Mouse (Mus musculus) liver, embryonic 16.5 days (tissue): ENCODE results near the gene Txndc2. TPM values are rescaled to one million over a fixed set of nuclear protein-coding genes. Genes with fewer than 3 reads are reported as not detected.

ENCODE experiments used
- ATAC-seq: fragments of 200-750 bp; cut with Nextera tagmentation; 2 replicates; pipeline ENCODE4 v1.8.0; 2017; ENCODE audit warnings: low read depth, mild to moderate bottlenecking, moderate number of reproducible peaks, moderate library complexity
- H3K27ac ChIP-seq: fragments of 300-500 bp; sonication (generic); 2 replicates; pipeline ENCODE4 v1.5.1; 2014; ENCODE audit warnings: mild to moderate bottlenecking, low read length
- H3K27me3 ChIP-seq: fragments of 300-500 bp; sonication (generic); 2 replicates; pipeline ENCODE4 v1.6.1; 2014; ENCODE audit warnings: low read depth, low read length, mixed read lengths; ENCODE audit not compliant: control insufficient read depth, insufficient read depth
- H3K36me3 ChIP-seq: fragments of 300-500 bp; sonication (generic); 2 replicates; pipeline ENCODE4 v1.6.1; 2014; ENCODE audit warnings: mild to moderate bottlenecking; ENCODE audit not compliant: control insufficient read depth, insufficient read depth
- H3K4me1 ChIP-seq: fragments of 300-500 bp; sonication (generic); 2 replicates; pipeline ENCODE4 v1.6.1; 2014; ENCODE audit warnings: low read depth, low read length, mixed read lengths; ENCODE audit not compliant: control insufficient read depth
- H3K4me2 ChIP-seq: fragments of 300-500 bp; sonication (generic); 2 replicates; pipeline ENCODE4 v1.6.1; 2014; ENCODE audit warnings: low read depth, low read length, mixed read lengths
- H3K4me3 ChIP-seq: fragments of 300-500 bp; sonication (generic); 2 replicates; pipeline ENCODE4 v1.5.1; 2014; ENCODE audit warnings: low read depth, mild to moderate bottlenecking, low read length
- H3K9ac ChIP-seq: fragments of 300-500 bp; sonication (generic); 2 replicates; pipeline ENCODE4 v1.6.1; 2014; ENCODE audit warnings: low read depth, low read length
- H3K9me3 ChIP-seq: fragments of 300-500 bp; sonication (generic); replicated peaks from 2 replicates; pipeline ENCODE4 v1.6.1; 2016; ENCODE audit warnings: low read length; ENCODE audit not compliant: control insufficient read depth
- WGBS: fragments of 180-500 bp; shearing (Covaris S2); extraction: QIAGEN DNeasy Blood & Tissue Kit; methylation state at CpG from one replicate; pipeline ENCODE4 v1.1.7; 2014; ENCODE audit not compliant: insufficient replicate concordance; 5-methylcytosine and 5-hydroxymethylcytosine counted together
- polyA plus RNA-seq: library from polyadenylated mRNA; unstranded; fragments of >200 nt; fragmentation: Nextera tagmentation; extraction: Ambion mirVana; gene quantifications from 2 replicates; pipeline ENCODE4 v1.2.1, GENCODE M21; 2015

Gene Txndc2
- not detected in 2 replicates for polyA plus RNA-seq

- Histone ChIP-seq H3K9me3 (no peaks in the 10 kb centered on the region), H3K9ac (no peak within 1 kb of the TSS), H3K4me1 (no peaks in the 10 kb centered on the region), H3K4me3 (no peak within 1 kb of the TSS), H3K4me2 (no peak within 1 kb of the TSS), H3K27ac (no peak within 1 kb of the TSS), H3K36me3 (no peaks in the 10 kb centered on the region), H3K27me3 (no peaks in the 10 kb centered on the region)
- no peak for ATAC-seq
- WGBS, result 73% methylated on average over 11 of the region's 11 CpGs
Measured at GRCm38 (mm10) chr17:65641734-65642218, at the start of gene Txndc2. Txndc2 (minus strand) TSS chr17:65642168.

- H3K27me3 ChIP-seq, result no peaks in the 10 kb centered on the region
- no peak overlapping the region for H3K27ac ChIP-seq
- H3K4me3 ChIP-seq, result no peak overlapping the region
- no peaks in the 10 kb centered on the region for H3K36me3 ChIP-seq
- H3K9me3 ChIP-seq, result no peaks in the 10 kb centered on the region
- no peak for ATAC-seq
- no peaks in the 10 kb centered on the region for H3K4me1 ChIP-seq
- WGBS, result 51% methylated on average over 2 of the region's 2 CpGs
- H3K9ac ChIP-seq, result no peak overlapping the region
- no peak overlapping the region for H3K4me2 ChIP-seq
Measured at GRCm38 (mm10) chr17:65683731-65684130, 41.8 kb upstream of the Txndc2 start.

- ATAC-seq, result no peak
- no peak overlapping the region for H3K27ac ChIP-seq
- no peak overlapping the region for H3K4me3 ChIP-seq
- H3K4me1 ChIP-seq, result no peaks in the 10 kb centered on the region
- no peaks in the 10 kb centered on the region for H3K9me3 ChIP-seq
- H3K4me2 ChIP-seq, result no peak overlapping the region
- WGBS, result 60% methylated on average over 3 of the region's 3 CpGs
- no peaks in the 10 kb centered on the region for H3K36me3 ChIP-seq
- H3K9ac ChIP-seq, result no peak overlapping the region
- H3K27me3 ChIP-seq, result no peaks in the 10 kb centered on the region
Measured at GRCm38 (mm10) chr17:65683316-65683715, 41.3 kb upstream of the Txndc2 start.

- no peaks in the 10 kb centered on the region for H3K27me3 ChIP-seq
- H3K4me3 ChIP-seq, result no peak overlapping the region
- no peak for ATAC-seq
- H3K4me1 ChIP-seq, result no peaks in the 10 kb centered on the region
- no peaks in the 10 kb centered on the region for H3K9me3 ChIP-seq
- WGBS, result 75% methylated on average over 5 of the region's 5 CpGs
- H3K36me3 ChIP-seq, result no peaks in the 10 kb centered on the region
- no peak overlapping the region for H3K4me2 ChIP-seq
- no peak overlapping the region for H3K27ac ChIP-seq
- H3K9ac ChIP-seq, result no peak overlapping the region
Measured at GRCm38 (mm10) chr17:65682071-65682680, 40.2 kb upstream of the Txndc2 start.

- Histone ChIP-seq H3K27me3 (no peaks in the 10 kb centered on the region), H3K27ac (no peak overlapping the region), H3K4me1 (no peaks in the 10 kb centered on the region), H3K9me3 (no peaks in the 10 kb centered on the region), H3K9ac (no peak overlapping the region), H3K4me2 (no peak overlapping the region), H3K36me3 (no peaks in the 10 kb centered on the region), H3K4me3 (no peak overlapping the region)
- 56% methylated on average over 6 of the region's 6 CpGs for WGBS
- ATAC-seq, result no peak
Measured at GRCm38 (mm10) chr17:65681516-65681915, 39.5 kb upstream of the Txndc2 start.

- no peaks in the 10 kb centered on the region for H3K9me3 ChIP-seq
- H3K4me3 ChIP-seq, result no peak overlapping the region
- H3K27me3 ChIP-seq, result no peaks in the 10 kb centered on the region
- H3K27ac ChIP-seq, result no peak overlapping the region
- H3K4me1 ChIP-seq, result no peaks in the 10 kb centered on the region
- no peak overlapping the region for H3K4me2 ChIP-seq
- no peak overlapping the region for H3K9ac ChIP-seq
- no peaks in the 10 kb centered on the region for H3K36me3 ChIP-seq
- no peak for ATAC-seq
- 46% methylated on average over 2 of the region's 2 CpGs for WGBS
Measured at GRCm38 (mm10) chr17:65680801-65681412, 38.9 kb upstream of the Txndc2 start.

- no peak overlapping the region for H3K9ac ChIP-seq
- no peak overlapping the region for H3K27ac ChIP-seq
- H3K9me3 ChIP-seq, result no peaks in the 10 kb centered on the region
- no peak overlapping the region for H3K4me3 ChIP-seq
- 59% methylated on average over 14 of the region's 14 CpGs for WGBS
- no peak overlapping the region for H3K4me2 ChIP-seq
- ATAC-seq, result no peak
- peaks cover 2% of the 10 kb centered on the region for H3K4me1 ChIP-seq
- H3K36me3 ChIP-seq, result no peaks in the 10 kb centered on the region
- no peaks in the 10 kb centered on the region for H3K27me3 ChIP-seq
Measured at GRCm38 (mm10) chr17:65679806-65680446, 38.0 kb upstream of the Txndc2 start.

- Histone ChIP-seq H3K27ac (no peak overlapping the region), H3K9ac (no peak overlapping the region), H3K36me3 (no peaks in the 10 kb centered on the region), H3K27me3 (no peaks in the 10 kb centered on the region), H3K4me3 (no peak overlapping the region), H3K4me1 (peaks cover 3% of the 10 kb centered on the region), H3K4me2 (no peak overlapping the region), H3K9me3 (no peaks in the 10 kb centered on the region)
- WGBS, result 30% methylated on average over 1 of the region's 1 CpGs
- no peak for ATAC-seq
Measured at GRCm38 (mm10) chr17:65677742-65678141, 35.8 kb upstream of the Txndc2 start.

- no peak overlapping the region for H3K4me3 ChIP-seq
- no peaks in the 10 kb centered on the region for H3K27me3 ChIP-seq
- 79% methylated on average over 8 of the region's 8 CpGs for WGBS
- H3K27ac ChIP-seq, result no peak overlapping the region
- no peak overlapping the region for H3K4me2 ChIP-seq
- ATAC-seq, result no peak
- H3K9ac ChIP-seq, result no peak overlapping the region
- no peaks in the 10 kb centered on the region for H3K9me3 ChIP-seq
- peaks cover 3% of the 10 kb centered on the region for H3K4me1 ChIP-seq
- no peaks in the 10 kb centered on the region for H3K36me3 ChIP-seq
Measured at GRCm38 (mm10) chr17:65676536-65676935, 34.6 kb upstream of the Txndc2 start.
